Mouse (Mus musculus) spleen, adult 2 months (tissue): ENCODE measurements around the gene Rad54l2. TPM values are rescaled to one million over a fixed set of nuclear protein-coding genes. Genes with fewer than 3 reads are reported as not detected.

Source experiments
- DNase-seq, 2 experiments: peaks; one replicate each; pipeline versions ENCODE4 v3.0.0 to v3.0.0-alpha.2; 2012 to 2021; ENCODE audit warnings: low spot score in 2 of 2, low read depth in 1 of 2
- H3K27ac ChIP-seq: fragments of 200-500 bp; 2 replicates; pipeline ENCODE4 v1.5.1; 2012; ENCODE audit warnings: low read length, inconsistent platforms; ENCODE audit not compliant: insufficient read depth
- H3K27me3 ChIP-seq: fragments of 200-500 bp; 2 replicates; pipeline ENCODE4 v1.6.1; 2012; ENCODE audit warnings: mild to moderate bottlenecking, moderate library complexity, low read length, inconsistent platforms; ENCODE audit not compliant: control insufficient read depth, insufficient read depth
- H3K36me3 ChIP-seq: fragments of 200-500 bp; 2 replicates; pipeline ENCODE4 v1.6.1; 2012; ENCODE audit warnings: mild to moderate bottlenecking, low read length, inconsistent platforms; ENCODE audit not compliant: control insufficient read depth, insufficient read depth
- H3K4me1 ChIP-seq: fragments of 200-500 bp; 2 replicates; pipeline ENCODE4 v1.6.1; 2011; ENCODE audit warnings: inconsistent platforms; ENCODE audit not compliant: control insufficient read depth, insufficient read depth, insufficient read length
- H3K4me3 ChIP-seq: fragments of 200-500 bp; 2 replicates; pipeline ENCODE4 v1.5.1; 2011; ENCODE audit warnings: mild to moderate bottlenecking, inconsistent platforms; ENCODE audit not compliant: insufficient read depth, insufficient read length; ENCODE audit errors: extremely low read depth
- CTCF ChIP-seq: fragments of 200-500 bp; IDR thresholded peaks from 2 replicates; pipeline ENCODE4 v1.5.1; 2011; ENCODE audit warnings: mild to moderate bottlenecking, inconsistent platforms; ENCODE audit not compliant: insufficient read depth, insufficient read length, insufficient replicate concordance; ENCODE audit errors: extremely low read depth
- POLR2A ChIP-seq: fragments of 200-500 bp; IDR thresholded peaks from 2 replicates; pipeline ENCODE4 v1.6.1; 2011; ENCODE audit warnings: low read depth, low read length, inconsistent platforms
- WGBS: fragments of 180-500 bp; shearing (Covaris S2); methylation state at CpG from one replicate; pipeline ENCODE4 v1.1.7; 2018; 5-methylcytosine and 5-hydroxymethylcytosine counted together
- polyA plus RNA-seq: library from polyadenylated mRNA; depleted of rRNA; stranded (reverse); fragments of >200 nt; gene quantifications from 2 replicates; pipeline ENCODE4 v1.2.3, GENCODE M21; 2012

Rad54l2 gene
- polyA plus RNA-seq, 1 experiment = 22.9 TPM

DNA sequence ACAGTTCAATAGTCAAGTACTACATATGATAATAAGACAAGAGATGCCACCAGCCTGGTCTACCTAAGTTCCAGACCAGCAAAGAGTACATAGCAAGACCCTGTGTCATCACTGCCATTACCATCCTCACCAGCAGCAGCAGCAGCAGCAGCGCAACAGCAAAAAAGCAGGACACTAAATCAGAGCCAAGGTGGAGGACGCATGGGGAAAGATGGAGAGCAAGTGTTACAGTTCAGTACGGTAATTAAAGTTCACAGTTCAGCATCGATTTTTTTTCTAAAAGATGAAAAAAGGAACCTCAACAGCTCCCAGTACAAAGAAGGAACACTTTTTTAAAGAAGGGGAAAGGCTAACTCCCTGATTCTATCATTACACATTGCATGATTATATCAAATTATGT lies 33.2 kb downstream of the Rad54l2 start:
- H3K27me3 ChIP-seq = no peaks in the 10 kb centered on the region

GRCm38 (mm10) chr9:106754311-106754710 lies 34.7 kb downstream of the Rad54l2 start:
- no peak for DNase-seq
- Histone ChIP-seq H3K4me1 (no peaks in the 10 kb centered on the region; the same call in 1 of the 2 replicates), H3K27me3 (no peaks in the 10 kb centered on the region), H3K27ac (no peak overlapping the region), H3K4me3 (no peak overlapping the region), H3K36me3 (no peaks in the 10 kb centered on the region)
- 88% methylated on average over 2 of the region's 2 CpGs for WGBS
- TF ChIP-seq POLR2A = no peak
- TF ChIP-seq CTCF = no peak

More for the DNA sequence above, 33.2 kb downstream of the Rad54l2 start:
- Histone ChIP-seq H3K4me3 (no peak overlapping the region), H3K4me1 (no peaks in the 10 kb centered on the region; the same call in 1 of the 2 replicates), H3K36me3 (no peaks in the 10 kb centered on the region), H3K27ac (no peak overlapping the region)
- WGBS = 81% methylated on average over 4 of the region's 4 CpGs
- DNase-seq = no peak
- TF ChIP-seq CTCF = no peak
- TF ChIP-seq POLR2A = no peak

- Histone ChIP-seq H3K36me3 (no peaks in the 10 kb centered on the region), H3K4me3 (no peak overlapping the region), H3K4me1 (no peaks in the 10 kb centered on the region; the same call in 1 of the 2 replicates), H3K27me3 (no peaks in the 10 kb centered on the region), H3K27ac (no peak overlapping the region)
- TF ChIP-seq CTCF (no peak), POLR2A (no peak)
- peak in 1 of 2 experiments; percentile 15 for DNase-seq
- WGBS = 55% methylated on average over 5 of the region's 5 CpGs
Observed at GRCm38 (mm10) chr9:106752135-106752534, 36.9 kb downstream of the Rad54l2 start.

GRCm38 (mm10) chr9:106739962-106740361 lies 49.0 kb downstream of the Rad54l2 start:
- no peak for DNase-seq
- Histone ChIP-seq H3K27me3 (no peaks in the 10 kb centered on the region), H3K4me3 (no peak overlapping the region), H3K4me1 (no peaks in the 10 kb centered on the region), H3K27ac (no peak overlapping the region), H3K36me3 (0 out of 2 replicates have a peak, but pooled peaks cover 1% of the 10 kb centered on the region)
- WGBS = 92% methylated on average over 1 of the region's 1 CpGs
- TF ChIP-seq CTCF = no peak
- no peak for TF ChIP-seq POLR2A

GRCm38 (mm10) chr9:106739056-106739455 lies 49.9 kb downstream of the Rad54l2 start:
- H3K27me3 ChIP-seq = no peaks in the 10 kb centered on the region
- 93% methylated on average over 1 of the region's 1 CpGs for whole genome bisulfite sequencing
- DNase-seq = no peak
- no peak for TF ChIP-seq CTCF
- no peaks in the 10 kb centered on the region for H3K4me1 ChIP-seq
- H3K27ac ChIP-seq = no peak overlapping the region
- H3K36me3 ChIP-seq = 0 out of 2 replicates have a peak, but pooled peaks cover 1% of the 10 kb centered on the region
- no peak overlapping the region for H3K4me3 ChIP-seq

GRCm38 (mm10) chr9:106738199-106738985 lies 50.6 kb downstream of the Rad54l2 start:
- no peak overlapping the region for H3K27ac ChIP-seq
- no peak for DNase-seq
- 87% methylated on average over 2 of the region's 2 CpGs for WGBS
- H3K36me3 ChIP-seq = 0 out of 2 replicates have a peak, but pooled peaks cover 1% of the 10 kb centered on the region
- no peaks in the 10 kb centered on the region for H3K4me1 ChIP-seq
- H3K27me3 ChIP-seq = no peaks in the 10 kb centered on the region
- H3K4me3 ChIP-seq = no peak overlapping the region
- TF ChIP-seq CTCF = no peak
- TF ChIP-seq POLR2A = no peak

- no peak for TF ChIP-seq CTCF
- no peak for TF ChIP-seq POLR2A
- Histone ChIP-seq H3K4me1 (no peaks in the 10 kb centered on the region), H3K27ac (no peak overlapping the region), H3K27me3 (no peaks in the 10 kb centered on the region), H3K4me3 (no peak overlapping the region), H3K36me3 (no peaks in the 10 kb centered on the region)
- 75% methylated on average over 2 of the region's 2 CpGs for WGBS
- no peak for DNase-seq
Observed at GRCm38 (mm10) chr9:106733690-106734089, 55.3 kb downstream of the Rad54l2 start.
